Mouse (Mus musculus): ENCODE data around the gene Eef2k. TPM values are rescaled to one million over a fixed set of nuclear protein-coding genes. Genes with fewer than 3 reads are reported as not detected.

Gene Eef2k
- polyA plus RNA-seq, 1 experiment from 2014 or later: 9.1 TPM

GRCm38 (mm10) chr7:120838436-120839160, 4.0 kb upstream of the Eef2k start:
- Histone ChIP-seq H3K9me3 (replicated peaks; ENCODE audit: control insufficient read depth, low read length) (no peaks in the 10 kb centered on the region), H3K4me1 (ENCODE audit: control insufficient read depth, insufficient read depth, low read length) (peaks cover 1% of the 10 kb centered on the region; the same call in 1 of the 2 replicates), H3K4me2 (ENCODE audit: low read length) (no peak overlapping the region), H3K4me3 (ENCODE audit: low read depth, low read length) (no peak overlapping the region), H3K36me3 (ENCODE audit: control insufficient read depth, insufficient read depth, low read length) (no peaks in the 10 kb centered on the region), H3K27ac (ENCODE audit: low read depth, low read length) (no peak overlapping the region), H3K27me3 (replicated peaks; ENCODE audit: control insufficient read depth, insufficient read depth, low read length) (no peaks in the 10 kb centered on the region), H3K9ac (ENCODE audit: low read length) (no peak overlapping the region)
- WGBS: 83% methylated on average over 5 of the region's 5 CpGs
- no peak for DNase-seq (ENCODE audit: low spot score)
- ATAC-seq: no peak

GRCm38 (mm10) chr7:120839786-120840185, 2.8 kb upstream of the Eef2k start:
- WGBS: 88% methylated on average over 2 of the region's 2 CpGs
- Histone ChIP-seq H3K27me3 (replicated peaks; ENCODE audit: control insufficient read depth, insufficient read depth, low read length) (0 out of 2 replicates have a peak, but pooled peaks cover 3% of the 10 kb centered on the region), H3K4me2 (ENCODE audit: low read length) (no peak overlapping the region), H3K4me1 (ENCODE audit: control insufficient read depth, insufficient read depth, low read length) (peaks cover 13% of the 10 kb centered on the region; the same call in 1 of the 2 replicates), H3K4me3 (ENCODE audit: low read depth, low read length) (no peak overlapping the region), H3K36me3 (ENCODE audit: control insufficient read depth, insufficient read depth, low read length) (no peaks in the 10 kb centered on the region), H3K9ac (ENCODE audit: low read length) (no peak overlapping the region), H3K9me3 (replicated peaks; ENCODE audit: control insufficient read depth, low read length) (no peaks in the 10 kb centered on the region), H3K27ac (ENCODE audit: low read depth, low read length) (no peak overlapping the region)
- ATAC-seq: no peak
- no peak for DNase-seq (ENCODE audit: low spot score)

GRCm38 (mm10) chr7:120843037-120843621, 498 bp downstream of the Eef2k start:
- DNase-seq (ENCODE audit: low spot score) (peak; percentile 92), ATAC-seq (peak; percentile 88)
- Histone ChIP-seq H3K27ac (ENCODE audit: low read depth, low read length) (peak overlapping the region; percentile 98), H3K27me3 (replicated peaks; ENCODE audit: control insufficient read depth, insufficient read depth, low read length) (0 out of 2 replicates have a peak, but pooled peaks cover 3% of the 10 kb centered on the region), H3K9ac (ENCODE audit: low read length) (peak overlapping the region; percentile 91), H3K4me1 (ENCODE audit: control insufficient read depth, insufficient read depth, low read length) (peaks cover 16% of the 10 kb centered on the region; the same call in 1 of the 2 replicates), H3K36me3 (ENCODE audit: control insufficient read depth, insufficient read depth, low read length) (no peaks in the 10 kb centered on the region; the same call in 1 of the 2 replicates), H3K9me3 (replicated peaks; ENCODE audit: control insufficient read depth, low read length) (no peaks in the 10 kb centered on the region), H3K4me2 (ENCODE audit: low read length) (peak overlapping the region; percentile 74), H3K4me3 (ENCODE audit: low read depth, low read length) (peak overlapping the region; percentile 65)
- under 1% methylated on average over 40 of the region's 40 CpGs for WGBS

GRCm38 (mm10) chr7:120843852-120844435, 1.3 kb downstream of the Eef2k start:
- Histone ChIP-seq H3K27ac (ENCODE audit: low read depth, low read length) (peak overlapping the region; percentile 98), H3K9me3 (replicated peaks; ENCODE audit: control insufficient read depth, low read length) (no peaks in the 10 kb centered on the region), H3K4me2 (ENCODE audit: low read length) (peak overlapping the region; percentile 74), H3K9ac (ENCODE audit: low read length) (peak overlapping the region; percentile 91), H3K4me1 (ENCODE audit: control insufficient read depth, insufficient read depth, low read length) (peaks cover 16% of the 10 kb centered on the region; the same call in 1 of the 2 replicates), H3K4me3 (ENCODE audit: low read depth, low read length) (peak overlapping the region; percentile 65), H3K27me3 (replicated peaks; ENCODE audit: control insufficient read depth, insufficient read depth, low read length) (0 out of 2 replicates have a peak, but pooled peaks cover 3% of the 10 kb centered on the region), H3K36me3 (ENCODE audit: control insufficient read depth, insufficient read depth, low read length) (no peaks in the 10 kb centered on the region; the same call in 1 of the 2 replicates)
- ATAC-seq (peak; percentile 12), DNase-seq (ENCODE audit: low spot score) (peak; percentile 56)
- whole genome bisulfite sequencing: 2% methylated on average over 16 of the region's 16 CpGs

- no peak for ATAC-seq
- 4% methylated on average over 9 of the region's 9 CpGs for WGBS
- Histone ChIP-seq H3K36me3 (ENCODE audit: control insufficient read depth, insufficient read depth, low read length) (no peaks in the 10 kb centered on the region; the same call in 1 of the 2 replicates), H3K9me3 (replicated peaks; ENCODE audit: control insufficient read depth, low read length) (no peaks in the 10 kb centered on the region), H3K4me2 (ENCODE audit: low read length) (peak overlapping the region; percentile 74), H3K27me3 (replicated peaks; ENCODE audit: control insufficient read depth, insufficient read depth, low read length) (0 out of 2 replicates have a peak, but pooled peaks cover 3% of the 10 kb centered on the region), H3K4me1 (ENCODE audit: control insufficient read depth, insufficient read depth, low read length) (peaks cover 16% of the 10 kb centered on the region; the same call in 1 of the 2 replicates), H3K9ac (ENCODE audit: low read length) (peak overlapping the region; percentile 91), H3K27ac (ENCODE audit: low read depth, low read length) (no peak overlapping the region), H3K4me3 (ENCODE audit: low read depth, low read length) (peak overlapping the region; percentile 65)
- no peak for DNase-seq (ENCODE audit: low spot score)
Observed at GRCm38 (mm10) chr7:120844689-120845088, 2.1 kb downstream of the Eef2k start.

GRCm38 (mm10) chr7:120848831-120849512, 6.3 kb downstream of the Eef2k start:
- Histone ChIP-seq H3K36me3 (ENCODE audit: control insufficient read depth, insufficient read depth, low read length) (no peaks in the 10 kb centered on the region; the same call in 1 of the 2 replicates), H3K9me3 (replicated peaks; ENCODE audit: control insufficient read depth, low read length) (no peaks in the 10 kb centered on the region), H3K27me3 (replicated peaks; ENCODE audit: control insufficient read depth, insufficient read depth, low read length) (0 out of 2 replicates have a peak, but pooled peaks cover 3% of the 10 kb centered on the region), H3K4me2 (ENCODE audit: low read length) (no peak overlapping the region), H3K4me1 (ENCODE audit: control insufficient read depth, insufficient read depth, low read length) (peaks cover 16% of the 10 kb centered on the region), H3K27ac (ENCODE audit: low read depth, low read length) (no peak overlapping the region), H3K9ac (ENCODE audit: low read length) (no peak overlapping the region), H3K4me3 (ENCODE audit: low read depth, low read length) (no peak overlapping the region)
- 92% methylated on average over 3 of the region's 3 CpGs for WGBS
- no peak for ATAC-seq
- DNase-seq (ENCODE audit: low spot score): no peak

GRCm38 (mm10) chr7:120850165-120850564, 7.5 kb downstream of the Eef2k start:
- H3K4me2 ChIP-seq (ENCODE audit: low read length): no peak overlapping the region
- H3K9ac ChIP-seq (ENCODE audit: low read length): no peak overlapping the region
- no peaks in the 10 kb centered on the region; the same call in 1 of the 2 replicates for H3K36me3 ChIP-seq (ENCODE audit: control insufficient read depth, insufficient read depth, low read length)
- no peak overlapping the region for H3K4me3 ChIP-seq (ENCODE audit: low read depth, low read length)
- DNase-seq (ENCODE audit: low spot score): no peak
- no peak for ATAC-seq
- peaks cover 5% of the 10 kb centered on the region; the same call in 1 of the 2 replicates for H3K4me1 ChIP-seq (ENCODE audit: control insufficient read depth, insufficient read depth, low read length)
- no peaks in the 10 kb centered on the region for H3K9me3 ChIP-seq (replicated peaks; ENCODE audit: control insufficient read depth, low read length)
- H3K27ac ChIP-seq (ENCODE audit: low read depth, low read length): no peak overlapping the region
- H3K27me3 ChIP-seq (replicated peaks; ENCODE audit: control insufficient read depth, insufficient read depth, low read length): no peaks in the 10 kb centered on the region
- 93% methylated on average over 3 of the region's 3 CpGs for WGBS

- Histone ChIP-seq H3K4me1 (ENCODE audit: control insufficient read depth, insufficient read depth, low read length) (no peaks in the 10 kb centered on the region; the same call in 1 of the 2 replicates), H3K27me3 (replicated peaks; ENCODE audit: control insufficient read depth, insufficient read depth, low read length) (no peaks in the 10 kb centered on the region), H3K4me3 (ENCODE audit: low read depth, low read length) (no peak overlapping the region), H3K9ac (ENCODE audit: low read length) (no peak overlapping the region), H3K9me3 (replicated peaks; ENCODE audit: control insufficient read depth, low read length) (no peaks in the 10 kb centered on the region), H3K4me2 (ENCODE audit: low read length) (no peak overlapping the region), H3K36me3 (ENCODE audit: control insufficient read depth, insufficient read depth, low read length) (peaks cover 4% of the 10 kb centered on the region; the same call in 1 of the 2 replicates), H3K27ac (ENCODE audit: low read depth, low read length) (no peak overlapping the region)
- ATAC-seq (no peak), DNase-seq (ENCODE audit: low spot score) (no peak)
- 92% methylated on average over 11 of the region's 11 CpGs for WGBS
Observed at GRCm38 (mm10) chr7:120859854-120860253, 17.2 kb downstream of the Eef2k start.
